Mouse (Mus musculus) MEL (cell line): ENCODE data around the gene Prpsap1.

Source experiments
- CHD2 ChIP-seq: IDR thresholded peaks from 2 replicates; pipeline ENCODE4 v1.6.1; 2011; ENCODE audit warnings: low read length, improper control_type of control experiment
- CTCF ChIP-seq, 3 experiments: IDR thresholded peaks in 2 of 3; conservative IDR thresholded peaks in 1 of 3; 2 replicates each; pipeline ENCODE4 v1.5.1; 2011 to 2012; ENCODE audit warnings: low read length in 3 of 3, low read depth in 2 of 3, mild to moderate bottlenecking in 2 of 3, improper control_type of control experiment in 1 of 3, inconsistent platforms in 1 of 3, mixed read lengths in 1 of 3, moderate library complexity in 1 of 3; ENCODE audit not compliant: control insufficient read depth in 1 of 3, insufficient read depth in 1 of 3, poor library complexity in 1 of 3, severe bottlenecking in 1 of 3
- POLR2A ChIP-seq, 2 experiments: IDR thresholded peaks; 2 replicates each; pipeline ENCODE4 v1.6.1; 2011 to 2012; ENCODE audit warnings: low read length in 2 of 2, mild to moderate bottlenecking in 2 of 2, control low read depth in 1 of 2, improper control_type of control experiment in 1 of 2, low read depth in 1 of 2, moderate library complexity in 1 of 2; ENCODE audit not compliant: control insufficient read depth in 1 of 2, insufficient read depth in 1 of 2, poor library complexity in 1 of 2
- RCOR1 ChIP-seq: IDR thresholded peaks from 2 replicates; pipeline ENCODE4 v1.6.1; 2012; ENCODE audit warnings: low read depth, mild to moderate bottlenecking, inconsistent platforms, low read length, improper control_type of control experiment

GRCm38 (mm10) chr11:116476696-116477095, 17.3 kb downstream of the Prpsap1 start:
- TF ChIP-seq CHD2 (no peak), POLR2A (IDR thresholded peaks at IDR 0.05; ENCODE audit: control insufficient read depth in 1 of 2, insufficient read depth in 1 of 2, low read depth in 1 of 2, low read length in 2 of 2, poor library complexity in 1 of 2) (no peak), CTCF (IDR thresholded peaks at IDR 0.05 in 2 of 3, conservative IDR thresholded peaks at IDR 0.05 in 1 of 3; ENCODE audit: control insufficient read depth in 1 of 3, insufficient read depth in 1 of 3, low read depth in 2 of 3, low read length in 3 of 3, poor library complexity in 1 of 3, severe bottlenecking in 1 of 3) (no peak), RCOR1 (no peak)
